Mouse (Mus musculus) cerebral cortex, adult 2 months (tissue): Measurements from ENCODE around the gene Plin1.

Experiments used
- WGBS: fragments of 180-500 bp; shearing (Covaris S2); methylation state at CpG from one replicate; pipeline ENCODE4 v1.1.7; 2018; 5-methylcytosine and 5-hydroxymethylcytosine counted together

Gene Plin1

DNA sequence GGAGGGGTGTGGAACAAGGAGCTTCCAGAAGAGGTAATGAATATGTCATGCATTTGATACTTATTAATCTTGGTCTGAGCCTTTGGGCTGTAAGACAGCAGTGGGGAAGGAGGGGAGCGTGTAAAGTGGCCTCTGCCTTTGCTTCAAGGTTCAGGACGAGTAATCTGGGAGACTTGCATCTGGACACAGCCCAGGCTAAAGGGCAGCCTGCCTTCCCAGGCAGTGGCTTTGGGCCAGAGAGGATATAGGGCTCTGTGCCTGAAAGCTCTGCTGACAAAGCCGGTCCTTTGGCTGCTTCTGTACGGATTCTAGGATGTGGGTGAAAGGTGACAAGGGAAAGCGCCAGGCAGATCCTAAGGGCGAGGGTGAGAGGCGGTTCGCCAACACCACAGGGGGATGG lies 1.9 kb upstream of the Plin1 start:
- 64% methylated on average over 8 of the region's 8 CpGs for WGBS

DNA sequence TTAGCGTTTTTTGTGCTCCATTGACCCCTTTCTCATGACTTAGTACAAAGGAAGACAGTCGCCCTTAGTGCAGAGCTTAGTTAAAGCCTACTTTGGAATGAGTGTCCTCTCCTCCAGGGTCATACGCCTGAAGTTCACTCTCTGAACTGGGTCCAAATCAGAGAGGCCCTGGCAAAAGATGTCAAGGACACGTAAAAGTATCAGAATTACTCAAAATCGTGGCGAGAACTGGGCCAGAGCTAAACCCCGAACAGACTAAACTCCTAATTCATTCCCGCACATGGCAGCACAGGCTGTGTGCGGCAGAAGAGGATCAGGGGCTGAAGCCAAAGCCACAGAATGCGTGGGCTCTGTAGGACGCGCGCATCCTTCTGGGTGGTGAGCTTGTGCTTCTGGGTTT lies 1.3 kb downstream of the Plin1 start:
- WGBS = 80% methylated on average over 13 of the region's 13 CpGs

- 65% methylated on average over 11 of the region's 11 CpGs for WGBS
Measured at GRCm38 (mm10) chr7:79729743-79730370, 2.8 kb downstream of the Plin1 start.

DNA sequence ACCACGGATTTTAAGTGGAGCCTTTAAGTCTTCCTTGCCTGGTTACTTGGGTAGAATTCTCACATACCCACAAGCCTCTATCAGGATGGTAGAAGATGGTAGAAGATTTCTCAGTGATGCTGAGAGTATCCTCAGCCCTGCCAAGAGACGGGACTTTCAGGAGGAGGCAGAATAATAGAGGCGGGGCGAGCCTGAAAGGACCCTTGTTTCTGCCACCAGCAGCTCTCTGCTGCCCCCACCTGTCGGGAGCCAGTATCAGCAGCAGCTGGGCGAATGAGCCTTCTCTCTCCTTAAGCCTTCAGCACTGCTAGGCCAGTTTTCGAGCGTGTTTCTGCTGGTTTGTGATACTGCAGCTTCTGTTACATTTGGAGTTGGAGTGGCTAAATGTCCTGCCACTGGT lies 3.5 kb downstream of the Plin1 start:
- 8% methylated on average over 8 of the region's 8 CpGs for WGBS

GRCm38 (mm10) chr7:79728219-79728618 lies 4.5 kb downstream of the Plin1 start:
- 40% methylated on average over 6 of the region's 6 CpGs for WGBS

GRCm38 (mm10) chr7:79727091-79727490 lies 5.6 kb downstream of the Plin1 start:
- WGBS = 31% methylated on average over 2 of the region's 2 CpGs

- 1% methylated on average over 48 of the region's 48 CpGs for WGBS
Measured at GRCm38 (mm10) chr7:79721386-79721977, 11.2 kb downstream of the Plin1 start.

DNA sequence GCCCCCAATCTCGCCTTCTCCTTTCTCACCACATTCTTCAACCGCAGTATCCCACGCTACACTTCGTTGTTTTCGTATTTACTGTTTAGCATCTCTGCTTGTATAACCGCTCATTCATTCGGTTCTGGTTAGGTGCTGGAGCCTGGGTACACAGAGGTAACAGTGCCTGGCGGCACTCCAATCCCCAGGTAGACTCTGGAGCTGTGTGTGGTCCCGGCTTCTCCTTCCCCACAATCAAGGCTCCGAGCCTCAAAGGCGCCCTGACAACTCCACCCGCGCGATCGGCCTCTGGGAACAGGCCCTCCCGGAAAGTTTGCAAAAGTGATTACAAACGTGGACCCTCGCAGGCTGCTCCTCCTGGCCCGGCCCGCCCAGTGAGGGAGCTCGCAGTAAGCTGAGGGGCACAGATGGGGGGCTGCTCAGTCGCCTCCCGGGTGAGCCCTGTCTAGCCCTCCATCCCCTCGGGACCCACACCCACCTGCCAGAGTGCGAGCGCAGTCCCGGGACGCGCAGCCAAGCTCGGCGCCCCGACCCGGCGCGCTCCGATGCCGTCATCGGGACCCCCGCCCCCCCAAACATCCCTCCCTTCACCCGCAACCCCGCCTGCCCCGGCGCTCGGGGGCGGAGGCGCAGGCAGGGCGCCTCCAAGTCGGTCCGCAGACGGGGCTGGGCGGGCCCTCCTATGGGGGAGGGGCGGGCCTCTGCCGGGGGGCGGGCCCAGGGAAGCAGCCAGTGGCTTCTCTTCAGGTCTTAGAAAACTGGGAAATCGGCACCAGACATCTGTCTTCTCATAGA lies 17.3 kb downstream of the Plin1 start, which contains the start of gene Kif7:
Kif7 (minus strand) TSS at position 534 of the 795 bp plus-strand sequence.
- WGBS = 2% methylated on average over 52 of the region's 55 CpGs

DNA sequence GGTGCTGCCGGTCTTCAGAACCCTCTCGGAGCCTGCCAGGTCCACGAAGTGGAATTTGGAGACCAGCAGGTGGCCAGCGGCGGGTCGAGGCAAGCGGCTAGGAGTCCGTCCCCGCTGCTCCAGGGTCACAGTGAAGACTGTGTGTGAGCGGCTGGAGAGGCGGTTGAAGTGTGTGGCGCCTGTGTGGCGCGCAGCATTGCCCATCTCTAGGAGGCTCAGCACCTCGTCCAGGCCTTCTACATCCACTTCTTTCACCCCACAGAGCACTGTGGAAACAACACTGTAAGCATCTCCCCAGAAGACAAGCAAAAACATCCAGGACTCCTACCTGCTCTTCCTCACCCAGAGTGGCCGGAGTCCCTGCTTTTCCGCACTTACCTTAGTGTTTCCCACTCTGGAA lies 21.9 kb downstream of the Plin1 start:
- 65% methylated on average over 17 of the region's 17 CpGs for WGBS

- 4% methylated on average over 55 of the region's 55 CpGs for WGBS
Measured at GRCm38 (mm10) chr7:79710130-79710607, 22.5 kb downstream of the Plin1 start.

- WGBS = 91% methylated on average over 5 of the region's 5 CpGs
Measured at GRCm38 (mm10) chr7:79705210-79705609, 27.5 kb downstream of the Plin1 start.

DNA sequence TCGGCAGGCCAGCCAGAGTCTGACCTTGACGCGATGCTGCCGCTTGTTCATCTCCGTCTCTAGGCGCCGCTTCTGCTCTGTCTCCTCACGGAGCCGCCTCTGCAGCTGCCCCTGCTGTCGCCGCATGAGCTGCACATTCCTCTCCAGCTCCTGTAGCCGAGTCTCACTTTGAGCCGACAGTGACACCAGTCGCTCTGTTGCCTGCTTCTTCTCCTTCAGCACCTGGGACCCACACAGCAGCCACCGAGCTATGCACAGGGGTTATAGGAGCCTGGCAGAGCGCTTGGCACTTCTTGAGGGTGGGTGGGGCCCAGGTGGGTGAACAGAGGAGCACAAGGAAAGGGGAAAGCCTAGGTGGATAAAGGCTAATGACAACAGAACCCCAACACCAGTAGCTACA lies 29.9 kb downstream of the Plin1 start:
- WGBS = 77% methylated on average over 16 of the region's 16 CpGs

GRCm38 (mm10) chr7:79696495-79696894 lies 36.2 kb downstream of the Plin1 start:
- WGBS = 91% methylated on average over 8 of the region's 8 CpGs

- 90% methylated on average over 2 of the region's 2 CpGs for WGBS
Measured at GRCm38 (mm10) chr7:79680231-79680630, 52.5 kb downstream of the Plin1 start.

- WGBS = 96% methylated on average over 4 of the region's 4 CpGs
Measured at GRCm38 (mm10) chr7:79670900-79671604, 61.7 kb downstream of the Plin1 start.
